Comparison of ENCODE assay signal across 13 mouse cellular contexts in the genomic region with DNA sequence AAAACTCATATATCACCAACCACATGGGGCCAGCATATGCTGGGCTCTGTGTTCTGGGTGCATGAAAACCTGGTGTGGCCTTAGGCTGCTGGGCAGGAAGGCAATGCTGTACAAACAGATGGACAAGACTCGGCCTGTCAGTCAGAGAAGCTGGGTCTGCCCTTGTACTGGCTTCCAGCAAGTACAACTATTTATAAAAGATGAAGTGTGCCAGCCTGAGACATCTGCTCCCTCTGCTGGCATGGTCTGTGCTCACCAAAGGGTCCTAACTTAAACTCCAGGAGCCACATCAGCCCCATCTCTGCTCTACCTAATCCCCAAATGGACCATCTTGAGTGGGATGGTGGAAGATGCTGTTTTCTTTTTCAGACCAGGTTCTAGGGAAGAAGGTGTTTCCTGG.
DNase-seq lines count a peak whose midpoint lies in the region; ATAC-seq and TF ChIP-seq lines count a peak whose summit lies in the region.
"Had no signal": no experiment of that assay in that cellular context is flagged by ENCODE, and none has a peak within 500 bp of the region (broad histone marks: within the 10 kb centered on the region; RNA-seq: fewer than 3 reads in every experiment).

No protein-coding gene starts in this region.

- no peaks in the 10 kb centered on the region for H3K9me3 ChIP-seq in kidney, postnatal 0 days (replicated peaks; ENCODE audit: low read length)
- no peaks in the 10 kb centered on the region for H3K9me3 ChIP-seq in kidney, embryonic 16.5 days (ENCODE audit: low read length)
- H3K9me3 ChIP-seq: forebrain, embryonic 12.5 days; midbrain, embryonic 15.5 days; stomach, embryonic 15.5 days had no signal

- H3K36me3 ChIP-seq in kidney, postnatal 0 days (ENCODE audit: insufficient read depth, low read length), result no peaks in the 10 kb centered on the region
- H3K36me3 ChIP-seq in kidney, embryonic 16.5 days (ENCODE audit: insufficient read depth, low read length), result no peaks in the 10 kb centered on the region
- H3K36me3 ChIP-seq: forebrain, embryonic 12.5 days; midbrain, embryonic 15.5 days; stomach, embryonic 15.5 days had no signal

- no peaks in the 10 kb centered on the region for H3K4me1 ChIP-seq in kidney, postnatal 0 days (replicated peaks; ENCODE audit: insufficient read depth, low read length)
- no peaks in the 10 kb centered on the region for H3K4me1 ChIP-seq in kidney, embryonic 16.5 days (ENCODE audit: insufficient read depth, low read length)
- H3K4me1 ChIP-seq: stomach, embryonic 15.5 days had no signal

- intact Hi-C loops in left cerebral cortex, postnatal 4 days (cut with DNase I), result loop anchor here (10.0 kb wide), 2 partner anchors 122 to 208 kb away; no protein-coding TSS in a partner anchor

- WGBS in kidney, postnatal 0 days, result 67% methylated on average over 1 of the region's 1 CpGs
- 66% methylated on average over 1 of the region's 1 CpGs for WGBS in kidney, embryonic 16.5 days

- H3K4me2 ChIP-seq in kidney, postnatal 0 days (ENCODE audit: low read length), result no peak overlapping the region
- no peak overlapping the region for H3K4me2 ChIP-seq in kidney, embryonic 16.5 days (replicated peaks; ENCODE audit: low read depth, low read length)
- H3K4me2 ChIP-seq: forebrain, embryonic 12.5 days; midbrain, embryonic 15.5 days; stomach, embryonic 15.5 days had no signal

- TF ChIP-seq CTCF in kidney, postnatal 0 days (IDR thresholded peaks at IDR 0.05; ENCODE audit: low read depth), result peak; percentile 45; the same call in 1 of the 2 replicates

- H3K27me3 ChIP-seq in kidney, postnatal 0 days (ENCODE audit: insufficient read depth, low read length), result no peaks in the 10 kb centered on the region; the same call in 1 of the 2 replicates
- no peaks in the 10 kb centered on the region for H3K27me3 ChIP-seq in kidney, embryonic 16.5 days (ENCODE audit: insufficient read depth, low read length)
- H3K27me3 ChIP-seq: forebrain, embryonic 12.5 days; midbrain, embryonic 15.5 days; stomach, embryonic 15.5 days had no signal

- no peak overlapping the region for H3K27ac ChIP-seq in kidney, postnatal 0 days
- H3K27ac ChIP-seq in kidney, embryonic 16.5 days (ENCODE audit: low read length), result no peak overlapping the region
- H3K27ac ChIP-seq: forebrain, embryonic 12.5 days; midbrain, embryonic 15.5 days; stomach, embryonic 15.5 days had no signal

- H3K9ac ChIP-seq in kidney, postnatal 0 days (ENCODE audit: low read depth, low read length), result no peak overlapping the region
- no peak overlapping the region for H3K9ac ChIP-seq in kidney, embryonic 16.5 days (replicated peaks; ENCODE audit: low read length)
- H3K9ac ChIP-seq: forebrain, embryonic 12.5 days; midbrain, embryonic 15.5 days; stomach, embryonic 15.5 days had no signal

- DNase-seq in cerebellum, adult 11 months, result no peak
- peak; percentile 9 for DNase-seq in kidney, postnatal 0 days (ENCODE audit: low spot score)
- DNase-seq in adipocyte (ENCODE audit: low spot score), result peak; percentile 38
- peak; percentile 40 for DNase-seq in left cerebral cortex, postnatal 4 days
- DNase-seq in natural killer cell, adult 2 months (ENCODE audit: low spot score in 2 of 2), result no peak
- no peak for DNase-seq in spleen, postnatal 36 days (ENCODE audit: low spot score in 2 of 2)
- DNase-seq: embryo, embryonic 11 days; kidney, postnatal 14 days had no signal

- no peak overlapping the region for H3K4me3 ChIP-seq in kidney, postnatal 0 days (replicated peaks; ENCODE audit: low read depth, low read length)
- H3K4me3 ChIP-seq in kidney, embryonic 16.5 days (ENCODE audit: low read length), result no peak overlapping the region
- H3K4me3 ChIP-seq: forebrain, embryonic 12.5 days; midbrain, embryonic 15.5 days; stomach, embryonic 15.5 days had no signal

- peak; percentile 47; the same call in 1 of the 2 replicates for ATAC-seq in cerebellum, adult (ENCODE audit: insufficient number of reproducible peaks, low FRiP score, low TSS enrichment)
- ATAC-seq in kidney, postnatal 0 days (replicated peaks; ENCODE audit: low FRiP score, low read depth), result no peak
- no peak for ATAC-seq in kidney, embryonic 16.5 days (ENCODE audit: low FRiP score, low TSS enrichment)
- ATAC-seq: midbrain, embryonic 15.5 days had no signal

Comparison
In these comparisons a context has a peak if more than half of its experiments do, and no peak if none do; other contexts are left out.
1. DNase-seq: peak in kidney, postnatal 0 days (single experiment), adipocyte (single experiment) and left cerebral cortex, postnatal 4 days (single experiment); none in cerebellum, adult 11 months (single experiment), natural killer cell, adult 2 months (0 of 2) and spleen, postnatal 36 days (0 of 2).